Mouse (Mus musculus) liver, postnatal 0 days (tissue): Measurements from ENCODE around the gene Hspb11.

Source experiments
- CTCF ChIP-seq: sonication (generic); IDR thresholded peaks from 2 replicates; pipeline ENCODE4 v1.5.1; 2016; ENCODE audit warnings: antibody characterized with exemption, low read depth
- EP300 ChIP-seq: IDR thresholded peaks from 2 replicates; pipeline ENCODE4 v1.6.1; 2016; ENCODE audit warnings: antibody characterized with exemption, low read depth, mild to moderate bottlenecking

DNA sequence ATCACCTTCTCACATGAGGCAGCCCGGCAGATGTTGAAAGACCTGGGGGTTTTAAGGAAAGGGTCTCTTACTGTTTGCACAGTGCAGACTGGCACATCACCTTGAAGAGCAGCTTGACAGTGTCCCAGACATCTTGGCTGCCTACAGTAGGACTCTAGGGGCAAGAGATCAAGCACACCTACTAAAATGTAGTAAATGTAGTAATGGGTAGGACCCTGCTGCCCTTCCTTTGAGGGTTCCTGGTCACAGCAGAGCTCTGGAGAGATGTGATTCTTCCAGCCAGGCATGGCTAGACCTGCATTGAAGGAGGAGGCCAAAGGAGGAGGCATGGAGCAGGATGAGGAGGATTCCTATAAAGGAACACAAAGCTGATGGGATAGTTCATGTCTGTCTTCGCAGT, 46.4 kb upstream of the Hspb11 start:
- no peak for TF ChIP-seq CTCF
- no peak for TF ChIP-seq EP300
